Mouse (Mus musculus) stomach, postnatal 0 days (tissue): Measurements from ENCODE around the gene Acat2. TPM values are rescaled to one million over a fixed set of nuclear protein-coding genes. Genes with fewer than 3 reads are reported as not detected.
"Not testable (repeated sequence)": the region's sequence is repeated elsewhere in the genome, so short reads cannot be mapped to it uniquely, and the experiment has no call there.

ENCODE experiments used
- ATAC-seq: fragments of 200-750 bp; cut with Nextera tagmentation; 2 replicates; pipeline ENCODE4 v1.8.0; 2017; ENCODE audit not compliant: low FRiP score, low TSS enrichment
- DNase-seq: peaks from one replicate; pipeline ENCODE4 v3.0.0-alpha.2; 2016; ENCODE audit warnings: low spot score
- H3K27ac ChIP-seq: fragments of 300-500 bp; sonication (generic); replicated peaks from 2 replicates; pipeline ENCODE4 v1.5.1; 2014; ENCODE audit warnings: mild to moderate bottlenecking, control low read depth
- H3K27me3 ChIP-seq: fragments of 300-500 bp; sonication (generic); 2 replicates; pipeline ENCODE4 v1.6.1; 2014; ENCODE audit warnings: low read length; ENCODE audit not compliant: control insufficient read depth, insufficient read depth
- H3K36me3 ChIP-seq: fragments of 300-500 bp; sonication (generic); 2 replicates; pipeline ENCODE4 v1.6.1; 2014; ENCODE audit warnings: low read length, mixed read lengths; ENCODE audit not compliant: control insufficient read depth, insufficient read depth
- H3K4me1 ChIP-seq: fragments of 300-500 bp; sonication (generic); replicated peaks from 2 replicates; pipeline ENCODE4 v1.6.1; 2014; ENCODE audit warnings: antibody characterized with exemption; ENCODE audit not compliant: control insufficient read depth, insufficient read depth
- H3K4me2 ChIP-seq: fragments of 300-500 bp; sonication (generic); replicated peaks from 2 replicates; pipeline ENCODE4 v1.6.1; 2014; ENCODE audit warnings: low read depth, mild to moderate bottlenecking, control low read depth, moderate library complexity
- H3K4me3 ChIP-seq: fragments of 300-500 bp; sonication (generic); 2 replicates; pipeline ENCODE4 v1.5.1; 2014; ENCODE audit warnings: low read depth, low read length, control low read depth
- H3K9ac ChIP-seq: fragments of 300-500 bp; sonication (generic); 2 replicates; pipeline ENCODE4 v1.6.1; 2014; ENCODE audit warnings: mild to moderate bottlenecking, low read length, control low read depth, mixed read lengths
- H3K9me3 ChIP-seq: fragments of 300-500 bp; sonication (generic); 2 replicates; pipeline ENCODE4 v1.6.1; 2016; ENCODE audit warnings: low read length; ENCODE audit not compliant: control insufficient read depth
- CTCF ChIP-seq: IDR thresholded peaks from 2 replicates; pipeline ENCODE4 v1.5.1; 2016; ENCODE audit warnings: antibody characterized with exemption, low read depth, mild to moderate bottlenecking, moderate library complexity
- EP300 ChIP-seq: optimal IDR thresholded peaks from 2 replicates; pipeline ENCODE3; 2016; ENCODE audit warnings: antibody characterized with exemption
- WGBS: fragments of 180-500 bp; shearing (Covaris S2); extraction: QIAGEN DNeasy Blood & Tissue Kit; methylation state at CpG from one replicate; pipeline ENCODE4 v1.1.7; 2014; 5-methylcytosine and 5-hydroxymethylcytosine counted together
- polyA plus RNA-seq: library from polyadenylated mRNA; unstranded; fragments of >200 nt; fragmentation: Nextera tagmentation; extraction: Ambion mirVana; gene quantifications from 2 replicates; pipeline ENCODE4 v1.2.1, GENCODE M21; 2015

Acat2 gene
- polyA plus RNA-seq, 1 experiment from 2014 or later = 76.0 TPM

DNA sequence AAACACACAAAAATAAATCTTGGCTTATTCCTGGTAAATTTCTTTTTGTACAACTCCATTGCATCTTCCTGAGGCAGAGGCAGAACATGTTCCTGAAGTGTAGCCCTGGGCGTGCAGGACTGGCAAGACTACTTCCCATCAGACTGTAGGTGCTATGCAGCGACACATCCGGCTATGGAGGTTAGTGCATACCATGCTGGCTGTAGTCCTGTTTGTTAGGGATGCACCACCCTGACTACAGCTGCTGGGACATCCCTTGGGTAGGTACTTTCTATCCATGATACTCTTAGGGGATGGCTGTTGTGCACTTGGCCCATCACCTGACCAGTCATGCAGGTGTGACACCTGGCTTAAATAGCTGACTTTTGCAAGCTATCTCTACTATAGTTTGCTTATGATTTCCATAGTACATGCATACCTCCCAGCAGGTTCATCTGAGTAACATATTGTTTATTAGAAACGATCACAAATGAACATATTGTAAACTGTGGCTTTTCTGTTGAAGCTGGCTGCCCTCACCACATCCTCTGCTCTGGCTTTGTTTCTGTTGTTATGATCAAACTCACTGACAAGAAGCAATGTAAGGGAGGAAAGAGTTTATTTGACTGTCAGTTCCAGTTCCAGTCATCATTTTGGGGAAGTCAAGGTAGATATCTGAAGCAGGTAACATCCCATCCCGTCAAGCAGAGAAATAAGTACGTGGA is 17.9 kb downstream of the Acat2 start:
- no peak for ATAC-seq
- WGBS = 86% methylated on average over 6 of the region's 6 CpGs

DNA sequence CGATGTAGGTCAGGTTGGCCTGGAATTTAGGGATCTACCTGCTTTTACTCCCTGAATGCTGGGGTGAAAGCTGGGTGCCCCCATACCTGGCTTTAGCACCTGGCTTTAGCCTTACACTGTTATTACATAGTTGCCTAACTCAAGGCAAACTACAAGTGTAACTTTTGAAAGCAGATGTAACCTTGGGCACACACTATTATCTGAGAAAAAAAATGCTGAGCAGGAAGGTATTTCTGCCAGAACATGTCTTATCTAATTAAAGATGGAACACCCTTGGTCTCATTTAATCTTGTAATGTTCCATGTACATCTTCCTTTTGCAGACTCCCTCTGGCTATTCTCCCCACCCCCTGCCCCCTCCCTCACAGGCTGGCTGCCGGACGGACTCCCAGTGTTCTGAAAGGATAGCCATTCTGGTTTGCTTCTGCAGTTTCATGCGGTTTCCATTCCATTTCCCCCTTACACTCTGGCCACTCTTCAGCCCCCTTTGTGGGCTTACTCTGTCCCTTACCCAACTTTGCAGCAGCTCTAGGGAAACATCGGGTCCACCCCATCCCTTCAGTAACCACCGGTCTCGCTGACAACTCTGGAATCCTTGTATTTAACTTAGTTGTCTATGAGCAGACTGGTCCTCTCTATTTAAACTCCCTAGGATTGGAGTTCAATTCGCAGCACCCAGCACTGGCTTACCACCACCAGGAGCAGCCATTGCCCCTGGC is 18.8 kb downstream of the Acat2 start:
- no peak overlapping the region for H3K9ac ChIP-seq
- H3K4me3 ChIP-seq = no peak overlapping the region
- TF ChIP-seq EP300 = no peak
- no peak for TF ChIP-seq CTCF
- ATAC-seq (no peak), DNase-seq (no peak)
- H3K36me3 ChIP-seq = no peaks in the 10 kb centered on the region; the same call in none of the 2 replicates
- no peaks in the 10 kb centered on the region for H3K4me1 ChIP-seq
- no peaks in the 10 kb centered on the region for H3K27me3 ChIP-seq
- 76% methylated on average over 8 of the region's 8 CpGs for WGBS
- H3K27ac ChIP-seq = no peak overlapping the region
- H3K4me2 ChIP-seq = no peak overlapping the region
- H3K9me3 ChIP-seq = no peaks in the 10 kb centered on the region

More for the DNA sequence above, 17.9 kb downstream of the Acat2 start:
- no peaks in the 10 kb centered on the region for H3K27me3 ChIP-seq
- TF ChIP-seq EP300 = no peak
- TF ChIP-seq CTCF = no peak
- DNase-seq = no peak
- no peak overlapping the region for H3K4me2 ChIP-seq
- no peaks in the 10 kb centered on the region for H3K9me3 ChIP-seq
- no peak overlapping the region for H3K27ac ChIP-seq
- H3K4me1 ChIP-seq = no peaks in the 10 kb centered on the region
- H3K36me3 ChIP-seq = no peaks in the 10 kb centered on the region; the same call in none of the 2 replicates
- no peak overlapping the region for H3K9ac ChIP-seq
- H3K4me3 ChIP-seq = no peak overlapping the region

DNA sequence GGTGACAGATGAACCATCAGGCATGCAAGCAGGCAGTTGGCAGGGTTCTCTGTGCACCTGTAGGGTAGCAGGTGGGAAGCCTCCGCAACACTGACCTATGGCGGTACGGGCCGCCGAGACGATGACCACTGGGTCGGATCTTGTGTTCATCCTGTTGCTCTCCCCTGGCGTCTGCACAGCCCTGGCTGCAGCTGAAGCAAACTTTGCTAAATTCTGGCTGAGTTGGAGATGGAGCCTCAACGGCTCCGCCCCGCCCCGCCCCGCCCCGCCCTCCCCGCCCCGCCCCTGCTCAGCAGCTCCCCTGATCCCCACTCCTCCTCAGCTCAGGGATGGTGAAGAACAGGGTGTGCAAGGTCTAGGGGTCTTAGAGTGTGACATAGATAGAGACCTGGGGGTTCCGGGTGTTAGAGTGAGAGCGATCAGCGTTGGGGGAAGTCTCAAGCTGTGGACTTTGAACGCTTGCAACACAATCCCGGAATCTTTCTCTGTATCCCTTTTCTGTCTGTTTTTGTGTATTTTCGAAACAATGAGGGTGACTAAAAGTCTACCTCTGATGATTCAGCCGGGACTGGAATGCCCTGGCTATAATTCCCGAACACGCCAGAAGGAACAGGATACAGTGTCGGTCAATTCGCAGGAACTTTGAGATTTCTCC is 20.3 kb downstream of the Acat2 start, which contains the start of gene Acat3:
Gene Acat3 (minus strand): TSS at position 450 of the 655 bp plus-strand sequence.
- ATAC-seq (peak; percentile 66), DNase-seq (peak; percentile 45)
- Histone ChIP-seq H3K9me3 (no peaks in the 10 kb centered on the region), H3K4me1 (no peaks in the 10 kb centered on the region), H3K4me3 (peak within 1 kb of the TSS; percentile 35), H3K27me3 (no peaks in the 10 kb centered on the region), H3K9ac (0 out of 2 replicates have a peak within 1 kb of the TSS, but pooled peaks have one; percentile 23), H3K36me3 (no peaks in the 10 kb centered on the region; the same call in none of the 2 replicates), H3K4me2 (peak within 1 kb of the TSS; percentile 62), H3K27ac (no peak within 1 kb of the TSS)
- 6% methylated on average over 27 of the region's 27 CpGs for WGBS
- TF ChIP-seq EP300 (no peak), CTCF (no peak)

DNA sequence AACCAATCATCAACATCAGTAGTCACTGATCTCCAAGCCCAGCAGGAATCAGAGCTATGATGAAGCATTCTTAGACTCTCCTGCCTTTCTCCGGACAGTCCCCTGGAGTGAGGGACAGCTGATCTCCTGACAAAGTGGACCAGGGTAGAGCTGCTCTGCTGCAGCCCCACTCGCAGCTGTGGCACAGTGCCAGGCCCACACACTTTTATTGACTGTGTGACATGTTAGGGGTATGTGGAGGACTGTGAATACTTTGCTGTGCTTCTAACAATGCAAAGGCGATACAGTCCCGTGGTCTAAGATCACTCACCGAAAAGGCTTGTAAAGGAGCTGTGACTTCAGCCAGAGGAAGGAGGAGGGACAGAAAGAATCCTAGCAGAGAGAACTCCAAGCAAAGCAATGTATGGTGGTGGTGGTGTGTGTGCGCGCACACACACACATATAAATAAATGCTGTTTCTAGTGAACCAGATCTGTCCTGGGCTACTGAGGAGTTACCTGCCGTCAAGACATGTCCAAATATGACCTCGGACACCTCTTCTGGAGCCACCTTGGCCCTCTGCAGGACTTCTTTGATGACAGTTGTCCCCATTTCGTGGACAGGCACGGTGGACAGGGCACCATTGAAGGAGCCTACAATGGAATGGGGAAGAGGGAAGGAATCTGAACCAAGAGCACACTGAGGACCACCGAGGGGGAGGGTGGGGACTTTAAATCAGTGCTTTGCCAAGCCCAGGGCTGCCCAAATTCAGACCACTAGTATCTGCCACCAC is 21.0 kb downstream of the Acat2 start:
- H3K27me3 ChIP-seq, H3K4me1 ChIP-seq, H3K36me3 ChIP-seq, H3K4me3 ChIP-seq, H3K9me3 ChIP-seq, H3K27ac ChIP-seq, DNase-seq: not testable (repeated sequence)
- peak overlapping the region; percentile 62 for H3K4me2 ChIP-seq
- 0 out of 2 replicates have a peak overlapping the region, but pooled peaks have one; percentile 23 for H3K9ac ChIP-seq
- peak; percentile 24 for ATAC-seq
- 44% methylated on average over 2 of the region's 12 CpGs for WGBS

DNA sequence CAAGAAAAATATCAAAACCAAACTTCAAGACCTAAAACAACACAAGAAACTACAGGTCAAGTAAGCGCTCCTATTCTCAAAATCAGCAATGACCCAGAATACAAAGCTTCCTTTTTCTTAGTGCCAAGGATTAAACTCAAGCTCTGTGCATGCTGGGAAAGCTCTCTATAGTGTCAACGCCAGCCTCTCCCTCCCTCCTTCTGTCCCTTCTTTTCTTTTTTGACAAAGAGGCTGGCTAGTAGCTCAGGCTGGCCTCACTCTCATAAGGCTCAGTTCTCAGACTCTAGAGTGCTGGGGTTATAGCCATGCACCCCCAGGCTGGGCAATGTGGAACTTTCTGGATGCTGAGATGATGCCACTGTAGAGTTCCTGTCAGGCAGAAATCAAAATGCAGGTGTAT is 22.5 kb downstream of the Acat2 start:
- H3K27me3 ChIP-seq = no peaks in the 10 kb centered on the region
- WGBS = 67% methylated on average over 2 of the region's 2 CpGs
- no peak overlapping the region for H3K27ac ChIP-seq
- ATAC-seq = no peak
- H3K36me3 ChIP-seq = no peaks in the 10 kb centered on the region; the same call in none of the 2 replicates
- no peaks in the 10 kb centered on the region for H3K9me3 ChIP-seq
- no peak overlapping the region for H3K9ac ChIP-seq
- DNase-seq = no peak
- no peak for TF ChIP-seq CTCF
- no peak for TF ChIP-seq EP300
- H3K4me3 ChIP-seq = no peak overlapping the region
- H3K4me1 ChIP-seq = no peaks in the 10 kb centered on the region
- H3K4me2 ChIP-seq = no peak overlapping the region
